Mouse (Mus musculus) midbrain, embryonic 15.5 days (tissue): ENCODE measurements around the gene Orai3. TPM values are rescaled to one million over a fixed set of nuclear protein-coding genes. Genes with fewer than 3 reads are reported as not detected.
"Not testable (repeated sequence)": the region's sequence is repeated elsewhere in the genome, so short reads cannot be mapped to it uniquely, and the experiment has no call there.

Experiments used
- ATAC-seq: fragments of 200-750 bp; cut with Nextera tagmentation; replicated peaks from 2 replicates; pipeline ENCODE4 v1.8.0; 2017; ENCODE audit warnings: moderate TSS enrichment
- H3K27ac ChIP-seq: fragments of 300-500 bp; sonication (generic); 2 replicates; pipeline ENCODE4 v1.5.1; 2015; ENCODE audit warnings: mild to moderate bottlenecking, inconsistent platforms
- H3K27me3 ChIP-seq: fragments of 300-500 bp; sonication (generic); replicated peaks from 2 replicates; pipeline ENCODE4 v1.6.1; 2015; ENCODE audit warnings: inconsistent platforms
- H3K36me3 ChIP-seq: fragments of 300-500 bp; sonication (generic); replicated peaks from 2 replicates; pipeline ENCODE4 v1.6.1; 2015; ENCODE audit warnings: inconsistent platforms
- H3K4me1 ChIP-seq: fragments of 300-500 bp; sonication (generic); 2 replicates; pipeline ENCODE4 v1.6.1; 2015; ENCODE audit warnings: inconsistent platforms
- H3K4me2 ChIP-seq: fragments of 300-500 bp; sonication (generic); 2 replicates; pipeline ENCODE4 v1.6.1; 2015; ENCODE audit warnings: inconsistent platforms, mild to moderate bottlenecking, moderate library complexity
- H3K4me3 ChIP-seq: fragments of 300-500 bp; sonication (generic); 2 replicates; pipeline ENCODE4 v1.5.1; 2015; ENCODE audit warnings: mild to moderate bottlenecking, inconsistent platforms
- H3K9ac ChIP-seq: fragments of 300-500 bp; sonication (generic); 2 replicates; pipeline ENCODE4 v1.6.1; 2015; ENCODE audit warnings: mild to moderate bottlenecking, inconsistent platforms
- H3K9me3 ChIP-seq: fragments of 300-500 bp; sonication (generic); 2 replicates; pipeline ENCODE4 v1.6.1; 2016; ENCODE audit warnings: inconsistent platforms
- WGBS: fragments of 180-500 bp; shearing (Covaris S2); methylation state at CpG from one replicate; pipeline ENCODE4 v1.1.7; 2015; ENCODE audit warnings: mixed read lengths; 5-methylcytosine and 5-hydroxymethylcytosine counted together
- polyA plus RNA-seq: library from polyadenylated mRNA; unstranded; fragments of >200 nt; fragmentation: Nextera tagmentation; extraction: Ambion mirVana; gene quantifications from 2 replicates; pipeline ENCODE4 v1.2.1, GENCODE M21; 2015

The Orai3 gene
- 8.1 and 9.8 TPM in 2 replicates for polyA plus RNA-seq

DNA sequence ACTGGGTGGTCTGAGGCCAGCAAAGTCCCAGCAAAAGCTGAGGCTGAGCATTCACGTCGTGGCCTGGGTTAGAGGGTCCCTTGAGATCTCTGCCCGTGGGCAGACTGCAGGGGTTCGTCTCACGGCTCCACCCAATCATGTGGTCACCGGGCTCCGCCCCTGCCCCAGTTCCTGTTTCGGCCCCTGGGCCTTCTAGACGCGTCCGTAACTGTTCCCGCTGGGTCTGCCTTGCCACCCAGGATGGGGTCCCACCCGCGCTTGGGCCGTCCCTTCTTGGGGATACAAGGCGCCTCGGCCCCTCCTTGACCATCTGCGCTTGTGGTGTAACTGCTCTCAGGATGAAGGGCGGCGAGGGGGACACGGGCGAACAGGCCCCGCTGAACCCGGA is at the start of gene Orai3:
Gene Orai3, plus strand, starts transcription at position 165 of the 388 bp plus-strand sequence.
- Histone ChIP-seq H3K27ac (peak within 1 kb of the TSS; percentile 57), H3K36me3 (peaks cover 32% of the 10 kb centered on the region), H3K4me2 (peak within 1 kb of the TSS; percentile 68), H3K4me3 (peak within 1 kb of the TSS; percentile 39), H3K9ac (peak within 1 kb of the TSS; percentile 44), H3K9me3 (no peaks in the 10 kb centered on the region), H3K4me1 (peaks cover 29% of the 10 kb centered on the region), H3K27me3 (no peaks in the 10 kb centered on the region)
- under 1% methylated on average over 23 of the region's 24 CpGs for WGBS
- ATAC-seq = peak; percentile 51

DNA sequence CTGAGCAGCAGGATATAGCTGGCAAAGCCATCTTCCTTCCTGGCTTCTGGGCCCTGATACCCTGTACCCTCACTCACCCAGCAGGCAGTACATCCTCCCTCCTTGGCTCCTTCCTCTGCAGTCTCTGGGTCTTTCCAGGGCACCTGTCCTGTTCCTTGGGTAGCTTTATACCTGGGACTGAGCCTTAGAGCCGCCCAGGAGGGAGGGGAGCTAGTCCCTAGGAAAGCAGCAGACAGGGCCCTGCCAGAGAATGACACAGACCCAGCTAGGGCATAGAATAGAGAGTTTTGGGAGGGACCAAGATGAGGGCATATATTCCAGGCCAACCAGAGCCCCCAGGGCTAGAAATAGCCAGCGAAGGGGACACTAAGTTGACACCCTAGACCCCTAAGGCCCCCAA is 44.1 kb upstream of the Orai3 start:
- Histone ChIP-seq H3K27me3 (no peaks in the 10 kb centered on the region), H3K4me2 (no peak overlapping the region), H3K27ac (no peak overlapping the region), H3K9ac (no peak overlapping the region), H3K4me1 (no peaks in the 10 kb centered on the region), H3K9me3 (no peaks in the 10 kb centered on the region), H3K4me3 (no peak overlapping the region), H3K36me3 (no peaks in the 10 kb centered on the region)
- ATAC-seq = no peak
- 28% methylated on average over 2 of the region's 2 CpGs for WGBS

DNA sequence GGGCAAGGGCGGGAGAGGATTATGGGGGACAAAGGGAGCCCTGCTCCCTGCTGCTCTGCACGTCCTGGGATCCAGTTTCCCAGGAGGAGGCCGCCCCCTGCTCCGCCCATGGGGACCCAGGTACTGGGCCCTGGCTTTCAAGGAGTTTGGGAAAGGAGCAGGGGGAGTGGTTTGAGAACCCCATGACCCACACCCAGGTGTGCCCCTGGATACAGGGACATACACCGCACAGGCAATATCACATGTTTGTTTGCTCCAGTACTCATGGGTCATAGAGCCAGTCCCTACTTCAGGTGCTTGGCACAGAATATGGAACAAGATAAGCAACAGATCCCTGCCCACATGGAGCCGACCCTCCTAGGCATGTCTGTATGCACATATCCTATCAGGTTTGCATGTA is 43.7 kb upstream of the Orai3 start:
- Histone ChIP-seq H3K9me3 (no peaks in the 10 kb centered on the region), H3K36me3 (no peaks in the 10 kb centered on the region), H3K9ac (no peak overlapping the region), H3K27ac (no peak overlapping the region), H3K4me1 (no peaks in the 10 kb centered on the region), H3K4me2 (no peak overlapping the region), H3K4me3 (no peak overlapping the region), H3K27me3 (no peaks in the 10 kb centered on the region)
- 40% methylated on average over 6 of the region's 6 CpGs for WGBS
- ATAC-seq = no peak

DNA sequence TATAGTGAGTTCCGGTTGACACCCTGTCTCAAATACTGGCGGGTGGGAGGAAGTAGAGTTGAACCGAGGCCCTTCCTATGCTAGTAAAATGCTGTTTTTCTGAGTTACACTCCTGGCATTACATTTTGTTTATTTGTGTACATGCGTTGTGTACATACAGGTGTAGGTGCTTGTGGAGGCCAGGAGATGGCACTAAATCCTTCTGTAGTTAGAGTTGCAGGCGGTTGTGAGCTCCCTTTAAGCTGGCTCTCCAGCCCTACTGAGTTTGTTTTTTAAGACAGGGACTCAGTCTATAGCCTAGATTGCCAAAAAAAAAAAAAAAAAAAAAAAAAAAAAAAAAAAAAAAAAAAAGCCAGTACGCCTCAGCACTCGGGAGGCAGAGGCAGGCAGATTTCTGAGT is 41.7 kb upstream of the Orai3 start:
- Histone ChIP-seq H3K27me3 (no peaks in the 10 kb centered on the region), H3K27ac (no peak overlapping the region), H3K4me3 (no peak overlapping the region), H3K36me3 (no peaks in the 10 kb centered on the region), H3K4me1 (no peaks in the 10 kb centered on the region), H3K9ac (no peak overlapping the region), H3K9me3 (no peaks in the 10 kb centered on the region), H3K4me2 (no peak overlapping the region)
- no peak for ATAC-seq
- 83% methylated on average over 7 of the region's 7 CpGs for WGBS

DNA sequence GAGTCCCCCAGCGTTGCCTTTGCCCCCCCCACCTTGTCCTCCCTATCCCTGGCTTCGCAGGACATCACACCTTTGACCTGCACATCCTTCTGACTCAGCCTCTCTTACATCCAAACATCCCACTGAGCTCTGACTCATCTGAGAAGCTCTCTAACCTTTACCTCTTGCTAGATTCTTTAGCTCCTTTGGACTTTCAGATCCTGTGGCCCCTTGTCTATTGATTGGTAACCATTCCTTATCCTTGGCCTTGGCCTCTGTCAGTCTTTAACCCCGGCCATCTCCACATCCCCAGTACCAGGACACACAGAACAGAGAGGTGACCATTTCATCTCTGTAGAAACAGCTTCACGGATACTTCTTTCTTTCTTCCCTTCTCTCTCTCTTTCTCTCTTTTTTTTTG is 39.4 kb upstream of the Orai3 start:
- ATAC-seq = no peak
- Histone ChIP-seq H3K36me3 (no peaks in the 10 kb centered on the region), H3K4me2 (no peak overlapping the region), H3K9me3 (no peaks in the 10 kb centered on the region), H3K27me3 (no peaks in the 10 kb centered on the region), H3K4me3 (no peak overlapping the region), H3K27ac (no peak overlapping the region), H3K4me1 (no peaks in the 10 kb centered on the region), H3K9ac (no peak overlapping the region)
- WGBS = 67% methylated on average over 4 of the region's 4 CpGs

DNA sequence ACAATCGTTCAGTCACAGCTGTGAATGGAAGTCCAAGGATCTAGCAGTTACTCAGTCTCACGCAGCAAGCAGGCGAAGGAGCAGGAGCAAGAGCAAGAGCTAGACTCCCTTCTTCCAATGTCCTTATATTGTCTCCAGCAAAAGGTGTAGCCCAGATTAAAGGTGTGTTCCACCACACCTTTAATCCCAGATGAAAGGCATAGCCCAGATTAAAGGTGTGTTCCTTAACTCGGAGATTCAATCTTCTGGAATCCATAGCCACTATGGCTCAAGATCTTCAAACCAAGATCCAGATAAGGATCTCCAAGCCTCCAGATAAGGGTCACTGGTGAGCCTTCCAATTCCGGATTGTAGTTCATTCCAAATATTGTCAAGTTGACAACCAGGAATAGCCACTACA is 37.5 kb upstream of the Orai3 start, which contains the start of gene Ctf2:
Gene Ctf2, minus strand, starts transcription at position 101 of the 400 bp plus-strand sequence.
- not testable (repeated sequence) for H3K4me1 ChIP-seq, H3K36me3 ChIP-seq, H3K27me3 ChIP-seq, H3K4me2 ChIP-seq, H3K9ac ChIP-seq, H3K4me3 ChIP-seq, H3K27ac ChIP-seq, H3K9me3 ChIP-seq, ATAC-seq
- 100% methylated on average over 1 of the region's 5 CpGs for WGBS

DNA sequence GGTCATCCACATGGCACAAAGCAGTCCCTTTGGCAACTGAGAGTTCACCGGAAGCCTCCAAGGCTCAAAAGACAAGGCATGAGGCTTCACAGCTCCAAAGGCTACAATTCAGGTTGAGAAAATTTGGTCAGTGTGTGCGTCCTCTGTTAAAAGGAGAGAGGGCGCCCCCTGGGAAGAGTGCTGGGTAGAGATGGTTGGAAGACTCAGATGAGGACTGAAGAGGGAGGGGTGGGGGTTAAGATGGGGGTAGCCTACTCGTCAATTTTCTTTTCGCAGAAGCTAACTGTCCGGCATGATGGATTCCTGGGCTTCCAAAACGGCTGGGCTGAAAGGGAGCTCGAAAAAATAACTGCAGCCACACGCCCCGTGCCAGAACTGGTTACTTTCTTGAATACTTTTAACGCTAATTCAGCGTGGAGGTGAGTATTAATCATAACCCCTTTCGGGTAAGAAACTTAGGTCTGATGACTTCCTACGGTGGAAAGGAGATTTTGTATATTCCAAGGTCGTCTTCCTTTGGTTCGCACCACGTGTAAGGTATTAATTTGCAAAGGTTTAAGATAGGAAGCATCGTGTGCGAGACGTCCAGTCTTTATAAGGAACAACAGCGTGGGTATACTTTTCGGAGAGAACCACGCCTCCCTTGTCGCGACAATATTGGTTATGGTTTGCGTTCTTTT is 25.1 kb upstream of the Orai3 start, which contains the start of gene Fbxl19:
Gene Fbxl19, plus strand, starts transcription at position 178 of the 680 bp plus-strand sequence.
- peak within 1 kb of the TSS; percentile 92 for H3K27ac ChIP-seq
- no peaks in the 10 kb centered on the region for H3K27me3 ChIP-seq
- peak within 1 kb of the TSS; percentile 71 for H3K4me2 ChIP-seq
- no peaks in the 10 kb centered on the region for H3K9me3 ChIP-seq
- H3K4me1 ChIP-seq = peaks cover 24% of the 10 kb centered on the region
- H3K4me3 ChIP-seq = peak within 1 kb of the TSS; percentile 94
- H3K36me3 ChIP-seq = peaks cover 14% of the 10 kb centered on the region
- WGBS = 2% methylated on average over 26 of the region's 26 CpGs
- no peak for ATAC-seq
- H3K9ac ChIP-seq = peak within 1 kb of the TSS; percentile 52

DNA sequence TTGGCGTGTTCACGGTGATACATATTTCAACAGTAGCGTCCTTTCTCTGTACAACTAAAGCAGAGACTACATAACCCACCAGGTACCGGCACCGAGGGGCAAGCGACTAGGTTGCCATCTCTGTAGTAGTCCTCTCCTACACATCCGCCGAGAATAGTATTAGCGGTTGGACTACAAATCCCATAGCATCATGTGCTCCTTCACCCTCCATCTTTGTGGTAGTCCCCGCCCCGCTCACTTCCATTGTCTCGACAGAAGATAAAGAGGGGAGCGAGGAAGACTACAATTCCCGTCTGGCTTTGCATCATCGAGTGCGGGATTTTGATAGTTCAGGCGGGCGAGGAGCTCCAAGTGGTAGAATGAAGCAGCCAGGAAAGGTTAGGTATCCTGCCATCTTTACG is 24.4 kb upstream of the Orai3 start:
- no peaks in the 10 kb centered on the region for H3K9me3 ChIP-seq
- H3K36me3 ChIP-seq = peaks cover 21% of the 10 kb centered on the region
- WGBS = under 1% methylated on average over 19 of the region's 19 CpGs
- H3K4me2 ChIP-seq = peak overlapping the region; percentile 71
- H3K27ac ChIP-seq = peak overlapping the region; percentile 92
- ATAC-seq = peak; percentile 92
- peak overlapping the region; percentile 94 for H3K4me3 ChIP-seq
- no peaks in the 10 kb centered on the region for H3K27me3 ChIP-seq
- peak overlapping the region; percentile 52 for H3K9ac ChIP-seq
- H3K4me1 ChIP-seq = peaks cover 24% of the 10 kb centered on the region

DNA sequence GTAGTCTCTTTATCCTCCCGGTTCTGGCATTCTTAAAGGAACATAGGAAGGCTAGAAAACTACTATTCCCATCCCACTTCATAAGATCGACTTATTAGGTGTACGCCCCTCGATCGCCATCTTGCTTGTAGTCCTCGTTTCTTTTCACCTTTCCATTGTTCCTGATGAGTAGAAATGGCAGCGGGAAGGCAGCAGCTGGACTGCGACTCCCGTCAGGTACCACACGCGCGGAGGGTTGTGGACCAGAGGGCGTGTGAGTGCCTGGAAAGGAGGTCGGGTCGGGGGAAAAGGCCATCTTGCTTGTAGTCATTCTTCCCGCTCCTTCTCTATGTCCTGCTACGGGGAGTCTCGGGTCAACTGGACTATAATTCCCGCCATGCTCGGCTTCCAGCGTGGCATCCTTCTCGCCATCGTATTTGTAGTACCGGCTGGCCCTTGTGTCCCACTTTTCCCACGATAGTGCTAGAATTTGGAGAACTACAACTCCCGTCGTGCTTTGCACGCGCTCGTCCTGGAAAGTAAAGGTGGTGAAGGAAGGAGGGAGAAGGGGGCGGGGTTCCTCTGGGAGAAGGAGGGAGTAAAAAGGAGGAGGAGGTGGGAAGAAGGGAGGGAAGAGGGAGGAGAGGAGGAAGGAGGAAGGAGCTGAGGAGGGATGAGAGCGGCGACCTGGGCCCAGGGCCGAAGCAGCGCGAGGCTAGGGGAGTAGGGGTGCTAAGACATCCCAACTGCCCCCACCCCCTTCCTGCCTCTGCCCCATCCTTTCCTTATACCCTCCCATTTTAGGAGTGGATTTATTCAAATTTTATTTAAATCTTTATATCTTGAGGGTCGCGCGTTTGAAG is 23.7 kb upstream of the Orai3 start:
- H3K4me3 ChIP-seq = peak overlapping the region; percentile 94
- peaks cover 26% of the 10 kb centered on the region for H3K36me3 ChIP-seq
- WGBS = under 1% methylated on average over 39 of the region's 39 CpGs
- no peaks in the 10 kb centered on the region for H3K9me3 ChIP-seq
- H3K9ac ChIP-seq = peak overlapping the region; percentile 94
- ATAC-seq = peak; percentile 94
- peaks cover 24% of the 10 kb centered on the region for H3K4me1 ChIP-seq
- H3K27me3 ChIP-seq = no peaks in the 10 kb centered on the region
- peak overlapping the region; percentile 71 for H3K4me2 ChIP-seq
- peak overlapping the region; percentile 92 for H3K27ac ChIP-seq

DNA sequence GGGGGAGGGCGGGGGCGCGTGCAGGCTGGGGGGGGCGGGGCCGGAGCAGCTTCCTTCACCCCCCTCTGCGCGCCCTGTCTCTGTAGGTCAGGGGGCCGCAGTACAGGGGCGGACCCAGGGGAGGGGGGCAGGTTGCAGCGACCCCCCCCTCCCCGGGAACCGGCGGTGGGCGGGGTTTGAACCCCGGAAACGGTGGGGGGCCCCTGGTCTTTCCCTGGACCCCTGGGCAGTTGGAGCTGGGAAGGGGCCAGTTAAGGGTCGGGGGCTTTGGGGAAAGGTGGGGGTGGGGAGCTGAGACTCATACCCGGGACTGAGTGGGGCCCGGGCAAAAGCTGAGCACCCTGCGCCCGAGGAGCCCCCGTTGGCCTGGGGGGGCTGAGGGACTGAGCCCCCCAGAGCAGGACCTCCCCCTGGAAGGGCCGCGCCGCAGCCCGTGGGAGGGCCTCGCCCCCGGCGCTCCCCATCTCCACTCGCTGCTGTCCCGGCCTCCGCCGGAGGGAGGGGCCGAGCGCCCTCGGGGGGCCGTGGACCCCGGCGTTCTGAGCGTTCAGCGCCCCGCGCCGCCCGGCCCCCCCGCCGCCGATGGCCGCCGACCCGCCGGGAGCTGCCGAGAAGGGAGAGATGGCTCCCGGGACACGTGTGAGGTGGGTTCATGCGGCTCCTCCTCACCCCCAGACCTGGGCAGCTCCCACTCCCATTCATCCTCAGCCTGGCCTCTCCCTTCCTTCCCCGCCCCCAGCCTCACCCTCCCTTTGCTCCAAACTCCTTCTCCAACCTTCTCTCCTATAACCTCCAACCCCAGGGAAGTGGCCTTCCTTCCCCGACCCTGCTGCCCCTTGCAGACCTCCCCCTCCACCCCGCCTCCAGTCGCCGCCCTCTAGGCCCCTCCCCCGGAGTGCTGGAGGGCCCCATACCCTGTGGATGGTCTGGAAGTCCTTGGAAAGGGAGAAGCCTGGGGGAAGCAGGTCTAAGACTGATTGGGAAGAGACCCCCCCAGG is 22.8 kb upstream of the Orai3 start:
- peak overlapping the region; percentile 94 for H3K4me3 ChIP-seq
- WGBS = under 1% methylated on average over 48 of the region's 62 CpGs
- H3K36me3 ChIP-seq = peaks cover 36% of the 10 kb centered on the region
- H3K9me3 ChIP-seq = no peaks in the 10 kb centered on the region
- peak overlapping the region; percentile 71 for H3K4me2 ChIP-seq
- no peak for ATAC-seq
- peak overlapping the region; percentile 92 for H3K27ac ChIP-seq
- no peaks in the 10 kb centered on the region for H3K27me3 ChIP-seq
- peaks cover 24% of the 10 kb centered on the region for H3K4me1 ChIP-seq
- peak overlapping the region; percentile 94 for H3K9ac ChIP-seq

DNA sequence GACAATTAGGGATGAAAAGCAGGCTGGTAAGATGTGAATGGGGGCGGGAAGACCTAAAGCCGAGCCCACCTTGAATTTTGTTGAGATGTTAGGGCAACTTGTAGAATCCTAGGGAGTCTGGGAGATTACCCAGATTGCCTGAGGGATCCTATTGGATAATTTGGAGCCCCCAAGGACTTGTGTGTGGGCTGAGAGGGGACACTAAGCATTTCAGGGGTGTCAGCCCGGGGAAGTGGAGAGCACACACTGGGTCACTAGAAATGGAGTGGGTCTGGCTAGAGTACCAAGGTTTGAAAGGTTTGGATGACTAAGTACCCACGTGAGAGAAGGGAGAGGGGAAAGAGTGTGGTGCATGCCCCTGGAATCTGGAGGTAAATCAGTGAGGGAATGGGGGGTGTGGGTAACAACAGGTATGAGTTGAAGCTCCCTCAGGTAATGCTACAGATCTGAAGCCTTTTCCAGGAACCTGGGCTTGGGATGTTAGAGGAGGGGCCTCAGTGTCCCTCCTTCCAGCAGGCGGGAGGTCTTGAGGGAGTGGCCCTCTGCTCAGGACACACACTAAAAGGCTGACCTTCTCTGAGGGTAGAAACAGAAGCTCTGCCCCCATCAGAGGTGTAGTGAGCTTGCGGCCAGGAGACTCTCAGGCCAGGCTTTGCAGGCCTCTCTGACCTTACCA is 21.9 kb upstream of the Orai3 start:
- WGBS = 38% methylated on average over 6 of the region's 6 CpGs
- H3K4me3 ChIP-seq = peak overlapping the region; percentile 94
- no peaks in the 10 kb centered on the region for H3K27me3 ChIP-seq
- peak overlapping the region; percentile 94 for H3K9ac ChIP-seq
- peaks cover 25% of the 10 kb centered on the region for H3K4me1 ChIP-seq
- peak overlapping the region; percentile 71 for H3K4me2 ChIP-seq
- peaks cover 40% of the 10 kb centered on the region for H3K36me3 ChIP-seq
- no peaks in the 10 kb centered on the region for H3K9me3 ChIP-seq
- no peak for ATAC-seq
- H3K27ac ChIP-seq = peak overlapping the region; percentile 92; the same call in 1 of the 2 replicates
